In the genomic region with DNA sequence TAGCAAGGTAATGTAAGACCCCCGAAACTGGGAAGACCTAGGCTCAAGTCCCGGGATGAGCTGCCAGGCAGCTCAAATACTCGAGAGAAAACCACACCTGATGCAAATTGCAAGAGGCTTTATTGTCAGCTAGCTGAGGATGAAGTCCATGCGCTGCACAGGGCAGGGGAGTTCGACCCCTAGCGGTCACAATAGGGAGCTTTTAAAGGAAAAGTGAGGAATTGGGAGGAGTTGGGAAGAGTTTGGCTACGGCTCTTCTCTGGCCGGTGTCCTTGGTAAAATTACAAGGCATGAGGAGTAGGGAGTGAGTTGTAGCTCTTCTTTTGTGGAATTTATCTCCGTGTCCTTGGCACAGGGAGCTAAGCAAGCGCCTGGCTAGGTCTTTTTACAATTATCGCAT, we compare ENCODE assay signal across 11 mouse cellular contexts. TPM values are rescaled to one million over a fixed set of nuclear protein-coding genes. Genes with fewer than 3 reads are reported as not detected.
DNase-seq lines count a peak whose midpoint lies in the region; ATAC-seq and TF ChIP-seq lines count a peak whose summit lies in the region.
"Had no signal": no experiment of that assay in that cellular context is flagged by ENCODE, and none has a peak within 500 bp of the region (broad histone marks: within the 10 kb centered on the region; RNA-seq: fewer than 3 reads in every experiment).

No protein-coding gene starts in this region.

- peak; percentile 26 for DNase-seq in gastrocnemius, adult 2 months
- DNase-seq in gastrocnemius, postnatal 25 days: no peak
- peak; percentile 45 for DNase-seq in CH12.LX (ENCODE audit: extremely low read depth)
- peak; percentile 54 for DNase-seq in adrenal gland, postnatal 10 days
- peak; percentile 18 for DNase-seq in kidney, postnatal 14 days
- DNase-seq in T-cell, adult 2 months (ENCODE audit: low spot score): no peak
- no peak for DNase-seq in right cerebral cortex, postnatal 14 days

- no peaks in the 10 kb centered on the region for H3K79me2 ChIP-seq in CH12.LX (replicated peaks; ENCODE audit: control insufficient read depth, extremely low read depth, insufficient read depth, poor library complexity, severe bottlenecking)

- no peak overlapping the region for H3K9ac ChIP-seq in CH12.LX (ENCODE audit: insufficient read depth, low read depth)
- H3K9ac ChIP-seq: hindbrain, embryonic 14.5 days had no signal

- H3K27me3 ChIP-seq in CH12.LX (replicated peaks): no peaks in the 10 kb centered on the region

- H3K4me2 ChIP-seq in CH12.LX (ENCODE audit: insufficient read depth, low read depth, poor library complexity, severe bottlenecking): peak overlapping the region; percentile 67
- H3K4me2 ChIP-seq: hindbrain, embryonic 14.5 days had no signal

- no peaks in the 10 kb centered on the region for H3K9me3 ChIP-seq in CH12.LX (replicated peaks; ENCODE audit: low read length)

- peak overlapping the region; percentile 14 for H3K4me3 ChIP-seq in gastrocnemius, adult 2 months
- peak overlapping the region; percentile 30 to 49 (median 49) for H3K4me3 ChIP-seq in CH12.LX (replicated peaks in 1 of 3; ENCODE audit: low read depth in 2 of 3, low read length in 2 of 3, poor library complexity in 1 of 3)

- intact Hi-C loops in gastrocnemius, adult 2 months (cut with DNase I): no loop called here

- peak; percentile 45 for TF ChIP-seq CTCF in gastrocnemius, adult 2 months (IDR thresholded peaks at IDR 0.05)
- TF ChIP-seq CTCF in CH12.LX (conservative IDR thresholded peaks at IDR 0.05 in 1 of 2, IDR thresholded peaks at IDR 0.05 in 1 of 2; ENCODE audit: low read depth in 2 of 2, low read length in 2 of 2): peak; percentile 45 to 68

- no peaks in the 10 kb centered on the region for H3K36me3 ChIP-seq in CH12.LX (replicated peaks in 1 of 2; ENCODE audit: control insufficient read depth in 1 of 2, insufficient read depth in 1 of 2, low read length in 1 of 2)

- peak; percentile 24; the same call in 1 of the 2 replicates for TF ChIP-seq POLR2A in CH12.LX (IDR thresholded peaks at IDR 0.05; ENCODE audit: low read depth, low read length)

- no peak overlapping the region for H3K27ac ChIP-seq in gastrocnemius, adult 2 months
- H3K27ac ChIP-seq in CH12.LX (ENCODE audit: insufficient read depth, low read depth): no peak overlapping the region
- H3K27ac ChIP-seq: hindbrain, embryonic 14.5 days; macrophage had no signal

- dilution Hi-C loops in CH12.LX (cut with MboI; ENCODE audit: extremely low pct_ligation_motif_present, extremely low pct_unique_long_range_greater_than_20kb, low sequenced_read_pairs): no loop called here

- peak; percentile 41 for TF ChIP-seq RAD21 in CH12.LX (IDR thresholded peaks at IDR 0.05; ENCODE audit: low read depth, low read length)

- no peak for ATAC-seq in granulocyte monocyte progenitor cell, adult 5-6 weeks (replicated peaks; ENCODE audit: poor library complexity, severe bottlenecking)

- peaks cover 0 to 13% of the 10 kb centered on the region in 2 experiments; a peak in 2 of 4 replicates for H3K4me1 ChIP-seq in CH12.LX (ENCODE audit: control insufficient read depth in 1 of 2, insufficient read depth in 2 of 2)

- in situ Hi-C loops in CH12.LX (cut with MboI; ENCODE audit: low pct_ligation_motif_present, low pct_unique_long_range_greater_than_20kb, low sequenced_read_pairs): no loop called here

- TF ChIP-seq EP300 in CH12.LX (IDR thresholded peaks at IDR 0.05; ENCODE audit: low read length): no peak

TF ChIP-seq in CH12.LX, 34 proteins besides CTCF, POLR2A, EP300 and RAD21:
- no peak for TF ChIP-seq JUN (IDR thresholded peaks at IDR 0.05; ENCODE audit: insufficient read depth, low read depth, low read length)
- 0 out of 2 replicates have a peak, but pooled peaks have one; percentile 19 for TF ChIP-seq MXI1 (IDR thresholded peaks at IDR 0.05; ENCODE audit: low read depth, low read length)
- TF ChIP-seq TBP (conservative IDR thresholded peaks at IDR 0.05; ENCODE audit: low read depth, low read length): no peak
- TF ChIP-seq CHD2 (IDR thresholded peaks at IDR 0.05; ENCODE audit: low read length): no peak
- no peak for TF ChIP-seq ETS1 (conservative IDR thresholded peaks at IDR 0.05; ENCODE audit: low read depth, low read length)
- peak; percentile 31; the same call in 1 of the 2 replicates for TF ChIP-seq IRF4 (IDR thresholded peaks at IDR 0.05; ENCODE audit: low read depth, low read length)
- no peak for TF ChIP-seq UBTF (IDR thresholded peaks at IDR 0.05; ENCODE audit: low read depth, low read length)
- 0 out of 2 replicates have a peak, but pooled peaks have one; percentile 7 for TF ChIP-seq TCF12 (IDR thresholded peaks at IDR 0.05; ENCODE audit: low read depth, low read length)
- no peak for TF ChIP-seq ELF1 (IDR thresholded peaks at IDR 0.05; ENCODE audit: low read depth, low read length)
- TF ChIP-seq RCOR1 (conservative IDR thresholded peaks at IDR 0.05; ENCODE audit: low read depth, low read length): no peak
- TF ChIP-seq JUND (conservative IDR thresholded peaks at IDR 0.05; ENCODE audit: low read depth, low read length): no peak
- 0 out of 2 replicates have a peak, but pooled peaks have one; percentile 66 for TF ChIP-seq MYC (IDR thresholded peaks at IDR 0.05; ENCODE audit: low read depth, low read length)
- no peak for TF ChIP-seq MAFK (IDR thresholded peaks at IDR 0.05; ENCODE audit: insufficient replicate concordance, low read length)
- peak; percentile 35 for TF ChIP-seq SMC3 (IDR thresholded peaks at IDR 0.05; ENCODE audit: low read depth, low read length)
- TF ChIP-seq PAX5 (IDR thresholded peaks at IDR 0.05; ENCODE audit: low read length): no peak
- TF ChIP-seq ZMIZ1 (IDR thresholded peaks at IDR 0.05; ENCODE audit: low read depth, low read length): no peak
- TF ChIP-seq CHD1 (IDR thresholded peaks at IDR 0.05; ENCODE audit: low read depth, low read length): no peak
- no peak for TF ChIP-seq USF2 (conservative IDR thresholded peaks at IDR 0.05; ENCODE audit: low read depth, low read length)
- TF ChIP-seq MAX (IDR thresholded peaks at IDR 0.05; ENCODE audit: low read length): 0 out of 2 replicates have a peak, but pooled peaks have one; percentile 7
- TF ChIP-seq NELFE (IDR thresholded peaks at IDR 0.05; ENCODE audit: low read depth, low read length): 0 out of 2 replicates have a peak, but pooled peaks have one; percentile 25
- no peak; the same call in 1 of the 2 replicates for TF ChIP-seq MAZ (IDR thresholded peaks at IDR 0.05; ENCODE audit: low read depth, low read length)
- no peak for TF ChIP-seq NRF1 (IDR thresholded peaks at IDR 0.05; ENCODE audit: low read depth, low read length)
- no peak for TF ChIP-seq BHLHE40 (IDR thresholded peaks at IDR 0.05; ENCODE audit: low read depth, low read length)
- no peak for TF ChIP-seq HCFC1 (IDR thresholded peaks at IDR 0.05; ENCODE audit: low read depth, low read length)
- TF ChIP-seq USF1 (IDR thresholded peaks at IDR 0.05; ENCODE audit: low read depth, low read length): no peak
- TF ChIP-seq POLR2AphosphoS2 (IDR thresholded peaks at IDR 0.05; ENCODE audit: low read depth, low read length): no peak

RNA-seq across cellular contexts. Expression of gene Fbxo27, which starts 16.9 kb away (rescaled TPM):
- under 1 TPM; 0.47 to 0.84 TPM for total RNA-seq in gastrocnemius, adult 2 months (2021)
- total RNA-seq in gastrocnemius, postnatal 25 days (2021): 1 to 10 TPM in 1 of 2 experiments, under 1 TPM in 1; 0.74 to 1.3 TPM
- total RNA-seq in CH12.LX (2012; rRNA removed): not detected in 2 replicates
- not detected in 2 replicates for total RNA-seq in CH12.LX (2014; rRNA removed)
- not detected in 2 replicates for polyA plus RNA-seq in CH12.LX (2012; ENCODE audit: insufficient read length, low read depth)
- 1 to 10 TPM; 1.0 to 2.0 TPM for total RNA-seq in adrenal gland, postnatal 10 days (2021)
- total RNA-seq in granulocyte monocyte progenitor cell, adult 5-6 weeks (2014; fragmentation: Nextera tagmentation): 4.3 TPM in 1 of 2 replicates, not detected in the other
- total RNA-seq in granulocyte monocyte progenitor cell, adult 5-6 weeks (2017): 0.17 TPM in 1 of 2 replicates, not detected in the other
- total RNA-seq: common myeloid progenitor, adult 5-6 weeks had no signal
- polyA plus RNA-seq: macrophage had no signal

RNA-seq across cellular contexts. Expression of gene Fbxo17, which starts 40.9 kb away (rescaled TPM):
- 1 to 10 TPM; 2.5 to 4.9 TPM for total RNA-seq in gastrocnemius, adult 2 months (2021)
- 1 to 10 TPM; 5.7 to 6.0 TPM for total RNA-seq in gastrocnemius, postnatal 25 days (2021)
- total RNA-seq in CH12.LX (2012; rRNA removed) (0.13 and 0.25 TPM in 2 replicates), CH12.LX (2014; rRNA removed) (not detected in 2 replicates)
- 0.26 and 0.37 TPM in 2 replicates for polyA plus RNA-seq in CH12.LX (2012; ENCODE audit: insufficient read length, low read depth)
- total RNA-seq in adrenal gland, postnatal 10 days (2021): 1 to 10 TPM; 3.7 to 6.0 TPM
- 1.3 and 3.3 TPM in 2 replicates for total RNA-seq in granulocyte monocyte progenitor cell, adult 5-6 weeks (2014; fragmentation: Nextera tagmentation)
- total RNA-seq in granulocyte monocyte progenitor cell, adult 5-6 weeks (2017): 1.3 and 2.1 TPM in 2 replicates

RNA-seq across cellular contexts. Expression of gene Acp7, which starts 44.6 kb away (rescaled TPM):
- total RNA-seq in gastrocnemius, adult 2 months (2021): not detected
- total RNA-seq in gastrocnemius, postnatal 25 days (2021): not detected
- total RNA-seq in CH12.LX (2012; rRNA removed) (not detected in 2 replicates), CH12.LX (2014; rRNA removed) (not detected in 2 replicates)
- not detected in 2 replicates for polyA plus RNA-seq in CH12.LX (2012; ENCODE audit: insufficient read length, low read depth)
- not detected for total RNA-seq in adrenal gland, postnatal 10 days (2021)
- total RNA-seq in granulocyte monocyte progenitor cell, adult 5-6 weeks (2014; fragmentation: Nextera tagmentation): not detected in 2 replicates
- not detected in 2 replicates for total RNA-seq in granulocyte monocyte progenitor cell, adult 5-6 weeks (2017)
- total RNA-seq: common myeloid progenitor, adult 5-6 weeks had no signal
- polyA plus RNA-seq: macrophage had no signal

Comparison
In these comparisons a context has a peak if more than half of its experiments do, and no peak if none do; other contexts are left out.
1. DNase-seq: peak in gastrocnemius, adult 2 months (single experiment), CH12.LX (single experiment), adrenal gland, postnatal 10 days (single experiment) and kidney, postnatal 14 days (single experiment); none in gastrocnemius, postnatal 25 days (single experiment), T-cell, adult 2 months (single experiment) and right cerebral cortex, postnatal 14 days (single experiment).